Mouse (Mus musculus): ENCODE measurements around the gene Cdk15. TPM values are rescaled to one million over a fixed set of nuclear protein-coding genes. Genes with fewer than 3 reads are reported as not detected.

Gene Cdk15
- polyA plus RNA-seq, 1 experiment from 2014 or later: 0.84 TPM

DNA sequence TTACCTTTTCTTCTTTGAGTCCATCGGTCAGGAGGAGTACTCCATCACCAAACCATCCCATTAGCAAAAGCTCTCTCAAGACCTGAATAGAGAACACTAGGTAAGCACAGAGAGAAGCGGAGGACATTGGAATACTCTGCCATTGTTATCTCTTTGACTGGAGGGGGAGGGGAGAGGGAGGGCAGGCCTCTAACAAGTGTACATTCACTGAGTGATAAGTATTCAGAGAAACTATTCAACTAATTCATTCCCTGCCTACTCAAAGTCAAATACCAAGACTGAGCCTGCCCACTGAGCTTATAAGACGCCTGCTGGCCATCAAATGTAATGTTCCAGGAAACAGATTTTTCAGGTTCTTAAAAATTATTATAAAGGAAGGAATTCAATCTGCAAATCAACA, 36.3 kb upstream of the Cdk15 start:
- Histone ChIP-seq H3K27me3 (ENCODE audit: insufficient read depth, low read length) (no peaks in the 10 kb centered on the region), H3K9ac (ENCODE audit: low read depth, low read length) (no peak overlapping the region), H3K27ac (no peak overlapping the region), H3K4me3 (replicated peaks; ENCODE audit: low read depth, low read length) (no peak overlapping the region), H3K9me3 (replicated peaks; ENCODE audit: low read length) (no peaks in the 10 kb centered on the region), H3K4me1 (replicated peaks; ENCODE audit: insufficient read depth, low read length) (no peaks in the 10 kb centered on the region), H3K36me3 (ENCODE audit: insufficient read depth, low read length) (0 out of 2 replicates have a peak, but pooled peaks cover 4% of the 10 kb centered on the region), H3K4me2 (ENCODE audit: low read length) (no peak overlapping the region)
- no peak for TF ChIP-seq CTCF (IDR thresholded peaks at IDR 0.05; ENCODE audit: low read depth)
- ATAC-seq (replicated peaks; ENCODE audit: low FRiP score, low read depth) (no peak), DNase-seq (ENCODE audit: low spot score) (no peak)
- 83% methylated on average over 3 of the region's 3 CpGs for WGBS

- Histone ChIP-seq H3K9ac (ENCODE audit: low read depth, low read length) (no peak overlapping the region), H3K36me3 (ENCODE audit: insufficient read depth, low read length) (no peaks in the 10 kb centered on the region), H3K27me3 (ENCODE audit: insufficient read depth, low read length) (no peaks in the 10 kb centered on the region), H3K4me1 (replicated peaks; ENCODE audit: insufficient read depth, low read length) (no peaks in the 10 kb centered on the region), H3K4me2 (ENCODE audit: low read length) (no peak overlapping the region), H3K27ac (no peak overlapping the region), H3K9me3 (replicated peaks; ENCODE audit: low read length) (no peaks in the 10 kb centered on the region), H3K4me3 (replicated peaks; ENCODE audit: low read depth, low read length) (no peak overlapping the region)
- TF ChIP-seq CTCF (IDR thresholded peaks at IDR 0.05; ENCODE audit: low read depth): no peak
- no peak for DNase-seq (ENCODE audit: low spot score)
- ATAC-seq (replicated peaks; ENCODE audit: low FRiP score, low read depth): no peak
- WGBS: 86% methylated on average over 2 of the region's 2 CpGs
Observed at GRCm38 (mm10) chr1:59221591-59221990, 35.1 kb upstream of the Cdk15 start.

GRCm38 (mm10) chr1:59222101-59222825, 34.4 kb upstream of the Cdk15 start:
- Histone ChIP-seq H3K9ac (ENCODE audit: low read depth, low read length) (no peak overlapping the region), H3K27me3 (ENCODE audit: insufficient read depth, low read length) (no peaks in the 10 kb centered on the region), H3K4me2 (ENCODE audit: low read length) (no peak overlapping the region), H3K4me1 (replicated peaks; ENCODE audit: insufficient read depth, low read length) (no peaks in the 10 kb centered on the region), H3K27ac (no peak overlapping the region), H3K9me3 (replicated peaks; ENCODE audit: low read length) (no peaks in the 10 kb centered on the region), H3K36me3 (ENCODE audit: insufficient read depth, low read length) (no peaks in the 10 kb centered on the region), H3K4me3 (replicated peaks; ENCODE audit: low read depth, low read length) (no peak overlapping the region)
- ATAC-seq (replicated peaks; ENCODE audit: low FRiP score, low read depth): no peak
- no peak for TF ChIP-seq CTCF (IDR thresholded peaks at IDR 0.05; ENCODE audit: low read depth)
- no peak for DNase-seq (ENCODE audit: low spot score)
- 87% methylated on average over 7 of the region's 7 CpGs for WGBS

DNA sequence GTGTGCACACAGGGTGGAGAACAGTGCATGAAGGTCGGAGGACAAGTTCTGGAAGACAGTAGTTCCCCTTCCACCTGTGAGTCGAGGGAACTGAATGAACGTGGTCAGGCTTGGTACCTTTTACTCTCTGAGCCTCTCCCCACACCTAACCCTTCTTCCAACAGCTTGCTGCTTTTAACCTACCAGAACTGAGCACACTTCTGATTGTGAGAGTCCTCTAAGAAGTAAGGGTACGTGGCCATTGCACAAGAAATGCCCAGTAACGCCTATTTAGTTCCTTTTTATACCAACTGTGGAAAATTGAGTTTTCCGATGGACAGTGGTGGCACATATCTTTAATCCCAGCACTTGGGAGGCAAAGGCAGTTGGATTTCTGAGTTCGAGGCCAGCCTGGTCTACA, 28.2 kb upstream of the Cdk15 start:
- no peak overlapping the region for H3K4me2 ChIP-seq (ENCODE audit: low read length)
- no peaks in the 10 kb centered on the region for H3K27me3 ChIP-seq (ENCODE audit: insufficient read depth, low read length)
- no peak for TF ChIP-seq CTCF (IDR thresholded peaks at IDR 0.05; ENCODE audit: low read depth)
- H3K9me3 ChIP-seq (replicated peaks; ENCODE audit: low read length): no peaks in the 10 kb centered on the region
- WGBS: 91% methylated on average over 7 of the region's 7 CpGs
- ATAC-seq (replicated peaks; ENCODE audit: low FRiP score, low read depth) (no peak), DNase-seq (ENCODE audit: low spot score) (no peak)
- no peak overlapping the region for H3K4me3 ChIP-seq (replicated peaks; ENCODE audit: low read depth, low read length)
- H3K9ac ChIP-seq (ENCODE audit: low read depth, low read length): no peak overlapping the region
- no peaks in the 10 kb centered on the region for H3K4me1 ChIP-seq (replicated peaks; ENCODE audit: insufficient read depth, low read length)
- H3K36me3 ChIP-seq (ENCODE audit: insufficient read depth, low read length): 0 out of 2 replicates have a peak, but pooled peaks cover 6% of the 10 kb centered on the region
- no peak overlapping the region for H3K27ac ChIP-seq

GRCm38 (mm10) chr1:59229187-59229586, 27.5 kb upstream of the Cdk15 start:
- DNase-seq (ENCODE audit: low spot score): no peak
- Histone ChIP-seq H3K4me3 (replicated peaks; ENCODE audit: low read depth, low read length) (no peak overlapping the region), H3K4me1 (replicated peaks; ENCODE audit: insufficient read depth, low read length) (no peaks in the 10 kb centered on the region), H3K9me3 (replicated peaks; ENCODE audit: low read length) (no peaks in the 10 kb centered on the region), H3K36me3 (ENCODE audit: insufficient read depth, low read length) (0 out of 2 replicates have a peak, but pooled peaks cover 6% of the 10 kb centered on the region), H3K27ac (no peak overlapping the region), H3K4me2 (ENCODE audit: low read length) (no peak overlapping the region), H3K27me3 (ENCODE audit: insufficient read depth, low read length) (no peaks in the 10 kb centered on the region), H3K9ac (ENCODE audit: low read depth, low read length) (no peak overlapping the region)
- no peak for TF ChIP-seq CTCF (IDR thresholded peaks at IDR 0.05; ENCODE audit: low read depth)
- 48% methylated on average over 4 of the region's 4 CpGs for WGBS
- ATAC-seq (replicated peaks; ENCODE audit: low FRiP score, low read depth): no peak

DNA sequence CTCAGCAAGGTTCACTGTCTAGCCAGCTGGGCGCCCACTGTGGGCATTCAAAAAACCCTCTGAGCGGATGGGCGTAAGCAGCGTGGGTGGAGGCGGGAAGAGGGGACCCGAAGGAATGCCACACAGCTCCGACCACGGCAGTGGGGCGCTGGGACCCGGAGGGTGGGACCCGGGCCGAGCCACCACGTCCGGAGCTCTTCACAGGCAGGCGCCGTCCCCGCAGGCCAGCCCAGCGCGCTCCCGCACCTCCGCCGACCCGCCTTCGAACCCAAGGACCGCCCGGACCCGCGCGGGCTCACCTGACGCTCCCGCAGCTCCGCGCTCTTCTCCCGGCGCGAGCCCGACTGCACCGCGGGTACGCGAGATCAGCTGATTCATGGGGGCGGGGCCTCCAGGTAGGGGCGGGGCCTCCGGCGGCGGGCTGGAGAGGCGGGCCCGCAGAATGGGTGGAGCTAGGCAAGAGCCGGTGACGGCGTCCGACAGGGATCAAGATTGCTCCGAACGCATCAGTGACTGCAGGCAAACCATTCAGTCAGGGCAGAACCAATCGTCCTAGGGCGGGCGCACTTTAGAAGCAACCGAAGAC, 19.8 kb upstream of the Cdk15 start, which contains the start of gene Als2:
Gene Als2, minus strand, starts transcription at position 376 of the 586 bp plus-strand sequence.
- H3K4me1 ChIP-seq (replicated peaks; ENCODE audit: insufficient read depth, low read length): no peaks in the 10 kb centered on the region
- H3K4me3 ChIP-seq (replicated peaks; ENCODE audit: low read depth, low read length): peak within 1 kb of the TSS; percentile 68
- H3K36me3 ChIP-seq (ENCODE audit: insufficient read depth, low read length): no peaks in the 10 kb centered on the region
- H3K4me2 ChIP-seq (ENCODE audit: low read length): peak within 1 kb of the TSS; percentile 70
- DNase-seq (ENCODE audit: low spot score): peak; percentile 97
- peak within 1 kb of the TSS; percentile 72 for H3K9ac ChIP-seq (ENCODE audit: low read depth, low read length)
- peak; percentile 97 for ATAC-seq (replicated peaks; ENCODE audit: low FRiP score, low read depth)
- 0% methylated on average over 57 of the region's 58 CpGs for WGBS
- no peak for TF ChIP-seq CTCF (IDR thresholded peaks at IDR 0.05; ENCODE audit: low read depth)
- H3K9me3 ChIP-seq (replicated peaks; ENCODE audit: low read length): no peaks in the 10 kb centered on the region
- no peaks in the 10 kb centered on the region for H3K27me3 ChIP-seq (ENCODE audit: insufficient read depth, low read length)
- peak within 1 kb of the TSS; percentile 43 for H3K27ac ChIP-seq
